13 mouse cellular contexts compared by ENCODE assay signal in genomic region chr2:172935776-172936562, GRCm38 (mm10). TPM values are rescaled to one million over a fixed set of nuclear protein-coding genes. Genes with fewer than 3 reads are reported as not detected.
DNase-seq lines count a peak whose midpoint lies in the region; ATAC-seq and TF ChIP-seq lines count a peak whose summit lies in the region.
"Had no signal": no experiment of that assay in that cellular context is flagged by ENCODE, and none has a peak within 500 bp of the region (broad histone marks: within the 10 kb centered on the region; RNA-seq: fewer than 3 reads in every experiment).

No protein-coding gene starts in this region.

- no peaks in the 10 kb centered on the region for H3K36me3 ChIP-seq in heart, embryonic 16.5 days (ENCODE audit: control insufficient read depth, insufficient read depth)
- H3K36me3 ChIP-seq in heart, adult 2 months (ENCODE audit: control insufficient read depth, insufficient read depth, low read length), result no peaks in the 10 kb centered on the region
- no peaks in the 10 kb centered on the region for H3K36me3 ChIP-seq in embryonic facial prominence, embryonic 15.5 days
- H3K36me3 ChIP-seq in intestine, postnatal 0 days (ENCODE audit: control insufficient read depth, insufficient read depth), result 0 out of 2 replicates have a peak, but pooled peaks cover 2% of the 10 kb centered on the region
- no peaks in the 10 kb centered on the region for H3K36me3 ChIP-seq in neural tube, embryonic 13.5 days

- 41% methylated on average over 12 of the region's 12 CpGs for WGBS in heart, embryonic 16.5 days
- WGBS in heart, adult 2 months, result 71% methylated on average over 12 of the region's 12 CpGs
- WGBS in embryonic facial prominence, embryonic 15.5 days, result 18% methylated on average over 12 of the region's 12 CpGs
- 73% methylated on average over 12 of the region's 12 CpGs for WGBS in intestine, postnatal 0 days
- 18% methylated on average over 12 of the region's 12 CpGs for whole genome bisulfite sequencing in neural tube, embryonic 13.5 days

- no peak for TF ChIP-seq EP300 in heart, adult 2 months (IDR thresholded peaks at IDR 0.05; ENCODE audit: insufficient read depth, low read depth, low read length)

- peaks cover 24% of the 10 kb centered on the region for H3K27me3 ChIP-seq in heart, embryonic 16.5 days (ENCODE audit: control insufficient read depth, insufficient read depth, low read length)
- peaks cover 8% of the 10 kb centered on the region for H3K27me3 ChIP-seq in heart, adult 2 months (ENCODE audit: control insufficient read depth, insufficient read depth, low read length)
- 0 out of 2 replicates have a peak, but pooled peaks cover 5% of the 10 kb centered on the region for H3K27me3 ChIP-seq in embryonic facial prominence, embryonic 15.5 days
- no peaks in the 10 kb centered on the region for H3K27me3 ChIP-seq in intestine, postnatal 0 days (replicated peaks; ENCODE audit: control insufficient read depth, insufficient read depth, low read length)
- peaks cover 69% of the 10 kb centered on the region for H3K27me3 ChIP-seq in neural tube, embryonic 13.5 days
- H3K27me3 ChIP-seq: CH12.LX had no signal

- H3K4me2 ChIP-seq in heart, embryonic 16.5 days (ENCODE audit: low read depth, low read length), result peak overlapping the region; percentile 90
- peak overlapping the region; percentile 98 for H3K4me2 ChIP-seq in embryonic facial prominence, embryonic 15.5 days (replicated peaks)
- H3K4me2 ChIP-seq in intestine, postnatal 0 days (replicated peaks; ENCODE audit: low read depth), result 0 out of 2 replicates have a peak overlapping the region, but pooled peaks have one; percentile 52
- H3K4me2 ChIP-seq in neural tube, embryonic 13.5 days, result peak overlapping the region; percentile 85

- peak overlapping the region; percentile 86 for H3K9ac ChIP-seq in heart, embryonic 16.5 days (ENCODE audit: low read length)
- no peak overlapping the region for H3K9ac ChIP-seq in heart, adult 2 months (ENCODE audit: low read depth, low read length)
- peak overlapping the region; percentile 19; the same call in 1 of the 2 replicates for H3K9ac ChIP-seq in embryonic facial prominence, embryonic 15.5 days
- no peak overlapping the region for H3K9ac ChIP-seq in intestine, postnatal 0 days (ENCODE audit: low read depth, low read length)
- 0 out of 2 replicates have a peak overlapping the region, but pooled peaks have one; percentile 48 for H3K9ac ChIP-seq in neural tube, embryonic 13.5 days

- intact Hi-C loops in heart, adult 2 months (cut with DNase I), result no loop called here

- H3K79me2 ChIP-seq in heart, adult 2 months (replicated peaks; ENCODE audit: control insufficient read depth, insufficient read depth, low read length), result no peaks in the 10 kb centered on the region

- peaks cover 58% of the 10 kb centered on the region for H3K4me1 ChIP-seq in heart, embryonic 16.5 days (ENCODE audit: control insufficient read depth, insufficient read depth, low read length)
- H3K4me1 ChIP-seq in heart, adult 2 months (ENCODE audit: control insufficient read depth, insufficient read depth, low read length), result no peaks in the 10 kb centered on the region
- peaks cover 94% of the 10 kb centered on the region for H3K4me1 ChIP-seq in embryonic facial prominence, embryonic 15.5 days
- H3K4me1 ChIP-seq in intestine, postnatal 0 days (replicated peaks; ENCODE audit: control insufficient read depth, insufficient read depth, low read length), result peaks cover 6% of the 10 kb centered on the region; the same call in 1 of the 2 replicates
- peaks cover 84% of the 10 kb centered on the region for H3K4me1 ChIP-seq in neural tube, embryonic 13.5 days (replicated peaks)

- DNase-seq in heart, adult 2 months, result no peak
- no peak for DNase-seq in right cerebral cortex, postnatal 14 days
- no peak for DNase-seq in right cerebral cortex, adult 18-20 months
- DNase-seq in layer of hippocampus, adult 9-11 months, result no peak
- DNase-seq: cerebellum, adult 11 months; kidney, postnatal 25 days; thymus, postnatal 25 days had no signal

- TF ChIP-seq POLR2A in heart, adult 2 months (IDR thresholded peaks at IDR 0.05; ENCODE audit: insufficient read depth, low read depth, low read length), result no peak

- no peaks in the 10 kb centered on the region for H3K9me3 ChIP-seq in heart, embryonic 16.5 days (replicated peaks; ENCODE audit: control insufficient read depth, low read length)
- no peaks in the 10 kb centered on the region for H3K9me3 ChIP-seq in embryonic facial prominence, embryonic 15.5 days (replicated peaks)
- no peaks in the 10 kb centered on the region for H3K9me3 ChIP-seq in intestine, postnatal 0 days (ENCODE audit: control insufficient read depth)
- no peaks in the 10 kb centered on the region for H3K9me3 ChIP-seq in neural tube, embryonic 13.5 days

- no peak for ATAC-seq in heart, embryonic 16.5 days (replicated peaks; ENCODE audit: extremely low read depth, insufficient read depth, low FRiP score)
- ATAC-seq in embryonic facial prominence, embryonic 15.5 days (ENCODE audit: insufficient number of reproducible peaks, low FRiP score, low TSS enrichment, low read depth), result no peak
- ATAC-seq in intestine, postnatal 0 days, result no peak
- no peak for ATAC-seq in neural tube, embryonic 13.5 days (ENCODE audit: low read depth)

- H3K27ac ChIP-seq in heart, embryonic 16.5 days (ENCODE audit: low read length), result peak overlapping the region; percentile 95
- H3K27ac ChIP-seq in heart, adult 2 months, result no peak overlapping the region
- H3K27ac ChIP-seq in embryonic facial prominence, embryonic 15.5 days (replicated peaks), result peak overlapping the region; percentile 89
- H3K27ac ChIP-seq in intestine, postnatal 0 days (ENCODE audit: low read depth, low read length), result no peak overlapping the region
- H3K27ac ChIP-seq in neural tube, embryonic 13.5 days (replicated peaks), result peak overlapping the region; percentile 67

- peak overlapping the region; percentile 32 for H3K4me3 ChIP-seq in heart, embryonic 16.5 days (ENCODE audit: low read length)
- H3K4me3 ChIP-seq in heart, adult 2 months, result no peak overlapping the region
- H3K4me3 ChIP-seq in embryonic facial prominence, embryonic 15.5 days (replicated peaks), result peak overlapping the region; percentile 61
- no peak overlapping the region for H3K4me3 ChIP-seq in intestine, postnatal 0 days (ENCODE audit: low read depth, low read length)
- no peak overlapping the region for H3K4me3 ChIP-seq in neural tube, embryonic 13.5 days

- TF ChIP-seq CTCF in heart, adult 2 months (IDR thresholded peaks at IDR 0.05), result no peak
- no peak for TF ChIP-seq CTCF in intestine, postnatal 0 days (IDR thresholded peaks at IDR 0.05; ENCODE audit: low read depth)

RNA-seq across cellular contexts. Expression of gene Bmp7, which starts 4.2 kb away (rescaled TPM):
- 32.8 and 33.3 TPM in 2 replicates for polyA plus RNA-seq in heart, embryonic 16.5 days (2015; fragmentation: Nextera tagmentation; extraction: Ambion mirVana)
- total RNA-seq in heart, adult 2 months (2021), result under 1 TPM; 0.86 to 0.94 TPM
- 1.4 and 2.1 TPM in 2 replicates for polyA plus RNA-seq in heart, adult 2 months (2012; rRNA removed)
- 37.1 and 45.6 TPM in 2 replicates for polyA plus RNA-seq in embryonic facial prominence, embryonic 15.5 days (2015; fragmentation: Nextera tagmentation; extraction: Ambion mirVana)
- 37.6 and 41.1 TPM in 2 replicates for polyA plus RNA-seq in intestine, postnatal 0 days (2015; fragmentation: Nextera tagmentation; extraction: Ambion mirVana)
- polyA plus RNA-seq in neural tube, embryonic 13.5 days (2015; fragmentation: Nextera tagmentation; extraction: Ambion mirVana), result 15.1 and 16.9 TPM in 2 replicates
- total RNA-seq: megakaryocyte progenitor cell, adult 5-6 weeks had no signal

RNA-seq across cellular contexts. Expression of gene Spo11, which starts 41.5 kb away (rescaled TPM):
- polyA plus RNA-seq in heart, embryonic 16.5 days (2015; fragmentation: Nextera tagmentation; extraction: Ambion mirVana), result 0.69 and 1.6 TPM in 2 replicates
- not detected for total RNA-seq in heart, adult 2 months (2021)
- polyA plus RNA-seq in heart, adult 2 months (2012; rRNA removed), result 0.14 TPM in 1 of 2 replicates, not detected in the other
- polyA plus RNA-seq in embryonic facial prominence, embryonic 15.5 days (2015; fragmentation: Nextera tagmentation; extraction: Ambion mirVana), result 4.3 and 6.5 TPM in 2 replicates
- polyA plus RNA-seq in intestine, postnatal 0 days (2015; fragmentation: Nextera tagmentation; extraction: Ambion mirVana), result 0.04 TPM in 1 of 2 replicates, not detected in the other
- 0.43 and 0.48 TPM in 2 replicates for polyA plus RNA-seq in neural tube, embryonic 13.5 days (2015; fragmentation: Nextera tagmentation; extraction: Ambion mirVana)
- total RNA-seq: megakaryocyte progenitor cell, adult 5-6 weeks had no signal

Comparison
In these comparisons a context has a peak if more than half of its experiments do, and no peak if none do; other contexts are left out.
1. H3K27ac ChIP-seq: peak in heart, embryonic 16.5 days (single experiment), embryonic facial prominence, embryonic 15.5 days (single experiment) and neural tube, embryonic 13.5 days (single experiment); none in heart, adult 2 months (single experiment) and intestine, postnatal 0 days (single experiment).
2. H3K4me3 ChIP-seq: peak in heart, embryonic 16.5 days (single experiment) and embryonic facial prominence, embryonic 15.5 days (single experiment); none in heart, adult 2 months (single experiment), intestine, postnatal 0 days (single experiment) and neural tube, embryonic 13.5 days (single experiment).
3. H3K9ac ChIP-seq: peak in heart, embryonic 16.5 days (single experiment), embryonic facial prominence, embryonic 15.5 days (single experiment) and neural tube, embryonic 13.5 days (single experiment); none in heart, adult 2 months (single experiment) and intestine, postnatal 0 days (single experiment).
4. Peak in every context shown above with its lines, with median percentiles within 50 percentile points of each other: H3K4me2 ChIP-seq.